Mouse (Mus musculus): ENCODE data around the gene Cst9.
A peak's percentile ranks its signal among the peaks of the same experiment; 100 is the strongest.

Gene Cst9

GRCm38 (mm10) chr2:148834912-148835311 lies at the start of gene Cst9:
TSS of gene Cst9 (plus strand) at chr2:148835147.
- DNase-seq (ENCODE audit: low spot score), result no peak

GRCm38 (mm10) chr2:148789142-148789541 lies 45.8 kb upstream of the Cst9 start, which contains the start of gene Cst12:
TSS of gene Cst12 (plus strand) at chr2:148789361.
- DNase-seq (ENCODE audit: low spot score), result peak; percentile 10

- DNase-seq (ENCODE audit: low spot score), result no peak
Observed at GRCm38 (mm10) chr2:148798485-148798884, 36.5 kb upstream of the Cst9 start, which contains the start of gene Cst8. TSS of gene Cst8 (plus strand) at chr2:148798785.

GRCm38 (mm10) chr2:148801491-148801921 lies 33.4 kb upstream of the Cst9 start:
- no peak for DNase-seq (ENCODE audit: low spot score)

- DNase-seq (ENCODE audit: low spot score), result no peak
Observed at GRCm38 (mm10) chr2:148806696-148807095, 28.3 kb upstream of the Cst9 start.

- no peak for DNase-seq (ENCODE audit: low spot score)
Observed at GRCm38 (mm10) chr2:148819909-148820308, 15.0 kb upstream of the Cst9 start, which contains the start of gene Cst13. TSS of gene Cst13 (plus strand) at chr2:148820081.

GRCm38 (mm10) chr2:148825986-148826385 lies 9.0 kb upstream of the Cst9 start:
- no peak for DNase-seq (ENCODE audit: low spot score)

- DNase-seq (ENCODE audit: low spot score), result no peak
Observed at GRCm38 (mm10) chr2:148838075-148838777, 3.3 kb downstream of the Cst9 start.

- no peak for DNase-seq (ENCODE audit: low spot score)
Observed at GRCm38 (mm10) chr2:148839224-148839623, 4.3 kb downstream of the Cst9 start.

GRCm38 (mm10) chr2:148851116-148851906 lies 16.4 kb downstream of the Cst9 start:
- peak; percentile 91 for DNase-seq (ENCODE audit: low spot score)

- DNase-seq (ENCODE audit: low spot score), result no peak
Observed at GRCm38 (mm10) chr2:148856630-148857400, 21.9 kb downstream of the Cst9 start.

- no peak for DNase-seq (ENCODE audit: low spot score)
Observed at GRCm38 (mm10) chr2:148857506-148857905, 22.6 kb downstream of the Cst9 start.

GRCm38 (mm10) chr2:148860993-148861392 lies 26.0 kb downstream of the Cst9 start:
- DNase-seq (ENCODE audit: low spot score), result no peak

GRCm38 (mm10) chr2:148861693-148862092 lies 26.7 kb downstream of the Cst9 start:
- DNase-seq (ENCODE audit: low spot score), result peak; percentile 25

- DNase-seq (ENCODE audit: low spot score), result no peak
Observed at GRCm38 (mm10) chr2:148864966-148865365, 30.0 kb downstream of the Cst9 start, which contains the start of gene 9230104L09Rik. TSS of gene 9230104L09Rik (minus strand) at chr2:148865038.

- DNase-seq (ENCODE audit: low spot score), result no peak
Observed at GRCm38 (mm10) chr2:148868959-148869358, 34.0 kb downstream of the Cst9 start.

GRCm38 (mm10) chr2:148870526-148870925 lies 35.6 kb downstream of the Cst9 start:
- DNase-seq (ENCODE audit: low spot score), result no peak

- peak; percentile 27 for DNase-seq (ENCODE audit: low spot score)
Observed at GRCm38 (mm10) chr2:148872860-148873259, 37.9 kb downstream of the Cst9 start.

GRCm38 (mm10) chr2:148874224-148874616 lies 39.3 kb downstream of the Cst9 start:
- peak; percentile 9 for DNase-seq (ENCODE audit: low spot score)

GRCm38 (mm10) chr2:148874617-148875334 lies 39.8 kb downstream of the Cst9 start:
- DNase-seq (ENCODE audit: low spot score), result peak; percentile 39

- peak; percentile 92 for DNase-seq (ENCODE audit: low spot score)
Observed at GRCm38 (mm10) chr2:148875335-148875811, 40.4 kb downstream of the Cst9 start, which contains the start of gene Cst3. TSS of gene Cst3 (minus strand) at chr2:148875692.
